8 mouse cellular contexts compared by ENCODE assay signal in genomic region chr4:43668782-43669427, GRCm38 (mm10). TPM values are rescaled to one million over a fixed set of nuclear protein-coding genes. Genes with fewer than 3 reads are reported as not detected.
A peak's percentile ranks its signal among the peaks of the same experiment; 100 is the strongest.
DNase-seq lines count a peak whose midpoint lies in the region; ATAC-seq lines count a peak whose summit lies in the region.

Gene Tmem8b, plus strand, starts transcription at chr4:43668971.
Gene Fam221b, minus strand, starts transcription at chr4:43669145.

- no peaks in the 10 kb centered on the region for H3K9me3 ChIP-seq in intestine, embryonic 14.5 days (ENCODE audit: control insufficient read depth, low read length)

- peak within 1 kb of the TSS; percentile 64; the same call in 1 of the 2 replicates for H3K27ac ChIP-seq in intestine, embryonic 14.5 days (ENCODE audit: low read depth)

- H3K9ac ChIP-seq in intestine, embryonic 14.5 days (ENCODE audit: low read length) = peak within 1 kb of the TSS; percentile 88

- WGBS in intestine, embryonic 14.5 days = 2% methylated on average over 29 of the region's 41 CpGs

- DNase-seq in adipocyte (ENCODE audit: low spot score) = peak; percentile 80
- DNase-seq in embryo, embryonic 10 days (ENCODE audit: low spot score) = peak; percentile 94
- peak; percentile 89 for DNase-seq in gastrocnemius, postnatal 10 days
- DNase-seq in intestine, embryonic 14.5 days (ENCODE audit: low spot score) = peak; percentile 92
- DNase-seq in left cerebral cortex, postnatal 14 days (ENCODE audit: low spot score in 2 of 2) = peak; percentile 88 to 90
- peak; percentile 84 for DNase-seq in mesoderm, embryonic 11.5 days (ENCODE audit: low read depth, low spot score)
- DNase-seq in right cerebral cortex, postnatal 36 days (ENCODE audit: low spot score in 2 of 2) = peak; percentile 85 to 88
- DNase-seq in yolk sac, embryonic 10.5 days (ENCODE audit: low spot score) = peak; percentile 88

- peaks cover 12% of the 10 kb centered on the region for H3K27me3 ChIP-seq in intestine, embryonic 14.5 days (replicated peaks; ENCODE audit: control insufficient read depth, insufficient read depth, low read length)

- peak; percentile 91 for ATAC-seq in intestine, embryonic 14.5 days (replicated peaks; ENCODE audit: low FRiP score, low TSS enrichment, low read depth)

- intact Hi-C loops in left cerebral cortex, postnatal 14 days (cut with DNase I) = no loop called here

- H3K36me3 ChIP-seq in intestine, embryonic 14.5 days (ENCODE audit: control insufficient read depth, insufficient read depth, low read length) = no peaks in the 10 kb centered on the region

- H3K4me3 ChIP-seq in intestine, embryonic 14.5 days (ENCODE audit: low read depth, low read length) = peak within 1 kb of the TSS; percentile 65

- peak within 1 kb of the TSS; percentile 75 for H3K4me2 ChIP-seq in intestine, embryonic 14.5 days (ENCODE audit: low read length)

- peaks cover 11% of the 10 kb centered on the region for H3K4me1 ChIP-seq in intestine, embryonic 14.5 days (replicated peaks; ENCODE audit: control insufficient read depth, insufficient read depth, low read length)

RNA-seq across cellular contexts. Expression of gene Tmem8b, which starts in this region (rescaled TPM):
- 10 to 100 TPM in 1 of 2 experiments, 1 to 10 TPM in 1; 9.1 to 10.8 TPM for total RNA-seq in gastrocnemius, postnatal 10 days (2021)
- 4.2 TPM in 2 replicates for polyA plus RNA-seq in intestine, embryonic 14.5 days (2014; fragmentation: Nextera tagmentation; extraction: Ambion mirVana)
- 10 to 100 TPM; 66.6 to 75.5 TPM for total RNA-seq in left cerebral cortex, postnatal 14 days (2021)

RNA-seq across cellular contexts. Expression of gene Fam221b, which starts in this region (rescaled TPM):
- total RNA-seq in gastrocnemius, postnatal 10 days (2021) = under 1 TPM; 0.18 to 0.26 TPM
- polyA plus RNA-seq in intestine, embryonic 14.5 days (2014; fragmentation: Nextera tagmentation; extraction: Ambion mirVana) = 2.9 and 3.9 TPM in 2 replicates
- total RNA-seq in left cerebral cortex, postnatal 14 days (2021) = 1 to 10 TPM; 1.3 to 1.8 TPM

Comparison
In these comparisons a context has a peak if more than half of its experiments do, and no peak if none do; other contexts are left out.
1. Peak in every context shown above with its lines: DNase-seq, ATAC-seq, H3K4me3 ChIP-seq and H3K27ac ChIP-seq.
2. RNA of gene Tmem8b (total RNA-seq): 66.6 to 75.5 TPM in left cerebral cortex, postnatal 14 days; 9.1 to 10.8 TPM in gastrocnemius, postnatal 10 days; every median in the first group is over 4 times any median in the second.